Mouse (Mus musculus) hematopoietic stem cell, adult 5-6 weeks (primary cell): ENCODE measurements at regions not wholly inside any gene's neighbourhood (a gene's known extent, or its start where the extent isn't known, plus 50 kb on each side); places are given as distances from the start of the nearest gene placed in this dataset.

Source experiments
- ATAC-seq, 2 experiments: fragments of 125-278 bp in 1 of 2; replicated peaks in 1 of 2; 2 replicates each; pipeline ENCODE4 v1.8.0; 2016 to 2017; ENCODE audit warnings: inconsistent platforms in 2 of 2, mild to moderate bottlenecking in 2 of 2, moderate number of reproducible peaks in 2 of 2, low read depth in 1 of 2, moderate TSS enrichment in 1 of 2; ENCODE audit not compliant: low FRiP score in 2 of 2, poor library complexity in 2 of 2, severe bottlenecking in 2 of 2, insufficient read depth in 1 of 2, low TSS enrichment in 1 of 2

GRCm38 (mm10) chr3:147153456-147153855 lies 301.3 kb downstream of the Ttll7 start:
- no peak for ATAC-seq

- no peak for ATAC-seq
These were observed 301.8 kb downstream of the Ttll7 start for GRCm38 (mm10) chr3:147153998-147154397.

- no peak for ATAC-seq
These were observed 311.0 kb downstream of the Ttll7 start for GRCm38 (mm10) chr3:147163126-147163525.

DNA sequence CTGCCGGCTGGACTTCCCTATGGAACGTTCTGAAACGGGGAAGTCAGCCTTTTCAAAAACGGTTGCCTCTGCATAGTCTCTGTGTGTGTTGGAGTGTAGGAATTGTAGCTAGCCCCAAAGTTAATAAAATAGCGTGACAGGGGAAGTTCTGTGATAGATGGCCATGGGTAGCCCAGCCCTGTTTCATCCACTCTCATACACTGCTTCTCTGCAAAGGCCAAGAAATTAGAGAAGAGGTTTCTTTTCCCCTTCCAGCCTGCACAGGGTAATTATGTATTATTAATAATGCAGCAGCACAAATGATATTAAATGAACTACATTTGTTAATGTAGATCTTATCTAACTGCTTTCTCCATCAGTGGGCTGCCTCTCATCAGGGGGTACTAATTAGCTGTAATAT lies 311.4 kb downstream of the Ttll7 start:
- ATAC-seq: no peak

DNA sequence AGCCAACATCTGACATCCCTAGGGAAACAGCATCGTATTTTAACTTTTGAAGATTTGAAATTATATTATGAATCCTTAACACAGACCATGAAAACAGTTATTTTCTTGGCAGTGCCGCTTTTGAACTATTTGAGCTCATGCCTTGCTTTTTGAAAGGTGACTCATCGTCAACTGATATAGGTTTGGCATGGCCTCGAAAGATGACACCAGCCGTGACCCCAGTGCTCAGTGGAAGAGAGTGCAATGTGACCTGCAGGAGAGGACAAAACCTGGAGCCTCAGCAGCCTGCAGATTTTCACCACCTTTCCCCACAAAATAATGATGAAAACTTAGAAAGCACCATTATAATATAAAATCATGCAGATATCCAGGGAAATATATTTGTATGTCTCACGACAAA lies 312.8 kb downstream of the Ttll7 start:
- no peak for ATAC-seq

DNA sequence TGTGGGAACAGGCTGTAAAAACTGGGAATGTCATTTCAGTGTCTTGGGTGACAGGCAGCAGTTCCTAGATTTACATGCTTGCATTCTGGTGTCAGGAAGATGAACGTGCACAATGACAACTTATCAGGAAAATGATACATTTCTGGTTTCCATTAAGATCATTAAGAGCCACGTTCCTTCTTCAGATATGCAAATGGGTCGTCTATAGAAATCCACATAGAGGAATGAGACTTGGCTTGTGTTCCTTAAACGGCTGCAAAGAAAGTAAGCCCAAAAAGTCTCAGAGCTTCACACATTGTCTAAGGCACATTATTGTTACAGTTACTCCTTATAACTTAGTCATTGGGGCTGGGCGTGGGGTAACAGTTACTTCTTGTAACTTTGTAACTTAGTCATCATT lies 314.4 kb downstream of the Ttll7 start:
- ATAC-seq: no peak

DNA sequence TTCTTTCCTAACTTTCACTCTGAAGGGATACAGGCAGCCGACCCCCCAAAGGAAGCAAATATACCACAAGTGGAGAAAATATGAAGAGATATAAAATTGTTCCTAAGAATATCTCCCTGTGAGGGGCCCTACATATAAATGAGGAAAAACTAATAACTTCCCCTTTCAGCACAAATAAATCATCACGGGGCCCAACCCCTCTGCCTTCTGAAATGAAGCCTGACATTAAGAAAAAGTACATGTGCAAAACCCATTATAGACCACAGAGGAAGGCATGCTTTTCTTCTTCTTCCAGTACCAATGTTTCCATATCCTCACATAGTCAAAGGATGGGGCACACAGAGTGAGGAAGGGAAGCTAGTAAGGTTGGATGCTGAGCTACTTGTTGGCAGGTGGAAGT lies 317.0 kb downstream of the Ttll7 start:
- peak; percentile 65 to 70 for ATAC-seq

GRCm38 (mm10) chr3:147170106-147170505 lies 317.9 kb downstream of the Ttll7 start:
- ATAC-seq: no peak

- ATAC-seq: no peak
These were observed 326.6 kb downstream of the Ttll7 start for GRCm38 (mm10) chr3:147178746-147179145.

- ATAC-seq: no peak
These were observed 328.5 kb downstream of the Ttll7 start for GRCm38 (mm10) chr3:147180711-147181110.

DNA sequence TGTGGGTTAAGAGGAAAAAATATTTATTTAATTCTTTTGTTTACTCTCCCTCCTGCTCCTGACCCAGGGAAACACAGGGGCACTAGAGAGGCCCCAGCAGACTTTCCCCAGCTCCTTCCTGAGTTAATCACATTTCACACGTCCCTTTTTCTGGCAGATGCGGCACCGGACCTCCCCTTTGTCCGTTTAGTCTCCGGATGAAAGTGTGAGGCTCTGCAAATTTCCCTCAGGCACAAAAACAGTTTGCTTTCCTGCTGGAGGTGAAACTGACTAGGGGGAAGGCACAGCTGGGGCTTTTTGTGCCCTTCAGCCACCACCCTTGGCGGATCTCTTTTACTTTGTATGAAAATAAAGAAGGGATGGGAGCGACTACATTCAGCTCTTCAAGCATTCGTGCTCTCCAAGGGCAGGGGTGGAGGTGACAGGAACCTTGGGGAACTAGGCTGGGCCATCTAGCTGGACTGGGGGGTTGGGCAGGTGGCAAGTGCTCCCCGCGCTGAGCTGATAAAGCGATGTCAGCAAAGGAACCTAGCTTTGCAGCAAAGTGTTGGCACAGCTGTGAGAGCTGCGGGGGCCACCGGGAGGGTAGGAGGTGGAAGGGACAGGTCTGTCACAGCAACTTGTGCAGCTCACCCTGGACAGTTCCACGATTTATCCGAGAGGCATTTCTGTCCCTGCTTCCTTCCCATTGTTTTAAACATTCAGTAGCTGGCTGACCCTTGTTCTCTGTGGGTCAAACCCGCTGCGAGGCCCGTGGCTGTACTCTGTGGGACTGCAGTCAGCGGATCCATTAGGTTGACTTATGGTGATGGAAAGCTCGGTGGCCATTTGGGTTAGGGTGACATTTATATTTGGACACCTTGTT lies 329.6 kb downstream of the Ttll7 start:
- ATAC-seq: peak; percentile 41 to 63

DNA sequence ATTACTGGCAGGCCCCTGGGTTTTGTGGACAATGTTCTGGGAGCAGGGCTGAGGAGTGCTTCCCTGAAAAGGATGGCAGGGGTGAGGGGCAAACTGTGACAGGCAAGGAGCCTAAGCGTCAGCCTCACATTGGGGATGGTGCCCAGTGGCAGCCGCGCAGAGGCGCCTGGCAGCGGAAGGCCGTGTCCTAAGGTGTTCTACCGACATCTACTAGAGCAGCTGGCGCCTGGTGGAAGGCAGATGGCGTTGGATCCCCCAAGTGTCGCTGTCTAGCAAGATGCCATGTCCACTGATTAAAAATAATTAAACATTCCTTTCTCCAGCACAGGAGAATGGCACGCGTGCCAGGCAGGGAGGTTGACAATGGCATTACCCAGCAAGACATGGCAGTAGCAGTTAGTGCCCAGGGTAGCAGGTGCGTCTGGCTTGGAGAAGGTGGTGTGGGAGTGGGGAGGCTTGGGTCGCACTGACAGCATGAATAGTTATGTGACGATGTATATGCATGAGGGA lies 330.3 kb downstream of the Ttll7 start:
- no peak; a peak in 1 of 4 replicates for ATAC-seq

DNA sequence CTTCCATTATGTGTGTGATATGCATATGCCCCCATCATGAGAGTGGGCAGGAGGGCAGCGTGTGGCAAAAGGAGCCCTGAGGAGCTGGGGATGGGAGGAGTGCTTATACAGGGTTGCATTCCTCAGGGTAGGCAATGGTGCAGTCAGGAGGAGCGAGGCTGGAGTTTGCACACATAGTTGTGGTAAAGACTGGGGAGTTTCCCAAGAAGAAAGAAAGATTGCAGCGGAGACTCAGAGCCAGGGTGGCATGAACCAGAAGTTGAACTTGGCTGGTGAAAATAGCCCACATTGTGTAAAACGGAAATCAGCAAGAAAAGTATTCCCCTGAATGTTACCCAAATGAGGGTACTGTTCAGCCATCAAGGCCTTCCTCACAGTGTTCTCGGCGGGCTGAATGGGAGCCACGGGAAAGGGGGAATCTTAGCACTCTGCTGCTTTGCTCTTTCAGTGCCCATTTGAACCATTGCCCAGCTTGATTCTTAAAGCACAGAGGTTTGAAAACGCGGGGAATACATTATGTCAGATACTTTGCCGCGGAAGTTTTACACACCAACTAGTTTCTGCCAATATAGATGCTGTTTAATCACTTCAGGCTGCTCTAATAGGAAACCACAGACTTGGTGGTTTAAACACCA lies 331.6 kb downstream of the Ttll7 start:
- no peak; a peak in 1 of 4 replicates for ATAC-seq

- no peak for ATAC-seq
These were observed 337.6 kb downstream of the Ttll7 start for GRCm38 (mm10) chr3:147189737-147190136.

DNA sequence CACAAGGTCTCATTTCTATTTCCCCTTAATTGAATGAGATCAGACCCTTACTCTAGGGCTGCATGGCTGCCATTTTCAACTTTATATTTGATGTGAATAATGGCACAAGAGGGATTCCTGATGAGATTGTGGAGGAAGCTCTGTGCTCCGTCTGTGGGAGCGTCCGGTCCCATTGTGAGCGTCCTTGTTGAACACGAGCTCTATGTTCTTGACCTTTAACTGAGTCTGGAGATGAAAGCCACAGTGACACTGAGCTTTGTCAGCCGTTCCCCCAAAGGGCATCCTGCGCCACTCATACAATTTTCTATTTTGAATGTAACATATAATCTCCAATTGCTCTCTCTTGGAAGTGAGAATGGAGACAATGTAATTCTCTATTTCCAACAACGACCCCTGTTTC lies 344.5 kb downstream of the Ttll7 start:
- ATAC-seq: no peak

DNA sequence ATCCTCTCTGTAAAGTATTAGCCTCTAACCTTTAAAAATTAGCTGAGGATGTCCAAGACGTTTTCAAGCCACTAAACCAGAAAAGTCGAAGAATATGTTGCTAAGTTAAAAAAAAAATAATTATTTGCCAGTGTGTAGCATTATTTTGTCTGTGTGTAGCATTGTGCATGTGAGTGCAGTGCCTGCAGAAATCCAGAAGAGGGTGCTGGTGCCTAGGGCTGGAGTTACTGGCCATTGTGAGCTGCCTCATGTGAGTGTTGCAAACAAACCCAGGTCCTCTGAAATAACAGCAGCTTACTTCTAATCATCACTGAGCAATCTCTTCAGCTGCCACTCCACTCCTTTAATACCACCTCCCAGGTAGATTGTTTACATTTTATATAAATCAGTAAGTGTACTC lies 345.0 kb downstream of the Ttll7 start:
- no peak for ATAC-seq

- no peak for ATAC-seq
These were observed 359.2 kb downstream of the Ttll7 start for GRCm38 (mm10) chr3:147211127-147211940.

DNA sequence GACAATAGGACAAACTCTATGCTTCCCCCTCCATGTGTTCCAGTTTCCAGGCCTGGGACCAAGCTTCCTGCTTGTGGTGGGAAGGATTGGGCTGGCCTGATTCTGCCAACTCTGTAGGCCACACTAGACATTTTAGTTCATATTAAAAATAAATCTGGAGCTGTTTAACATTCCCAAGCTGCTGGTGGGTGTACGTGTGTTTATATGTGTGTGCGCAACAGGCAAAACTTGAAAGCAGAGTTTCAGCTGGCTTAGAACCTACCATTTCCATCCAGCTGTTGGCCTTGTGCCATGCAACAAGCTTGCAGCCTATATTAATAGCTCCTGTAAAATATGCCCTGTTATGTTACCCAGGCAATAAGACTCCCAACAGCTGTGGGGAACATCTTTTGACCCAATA lies 376.5 kb downstream of the Ttll7 start:
- ATAC-seq: no peak
